Mouse (Mus musculus) right cerebral cortex, adult 18-20 months (tissue): ENCODE results near the gene 4930579G24Rik.

ENCODE experiments used
- DNase-seq: peaks from one replicate; pipeline ENCODE4 v3.0.0; 2022; ENCODE audit warnings: mixed read lengths

Gene 4930579G24Rik

GRCm38 (mm10) chr3:79628561-79629415, at the start of gene 4930579G24Rik:
Gene 4930579G24Rik (plus strand): TSS chr3:79629079.
- DNase-seq, result peak; percentile 99

- no peak for DNase-seq
Observed at GRCm38 (mm10) chr3:79579891-79580575, 48.8 kb upstream of the 4930579G24Rik start.

- DNase-seq, result peak; percentile 92
Observed at GRCm38 (mm10) chr3:79586804-79587203, 42.1 kb upstream of the 4930579G24Rik start.

GRCm38 (mm10) chr3:79589671-79590070, 39.2 kb upstream of the 4930579G24Rik start:
- DNase-seq, result no peak

- peak; percentile 81 for DNase-seq
Observed at GRCm38 (mm10) chr3:79590863-79591792, 37.8 kb upstream of the 4930579G24Rik start, which contains the start of gene Ppid. Gene Ppid (plus strand): TSS chr3:79591342.

GRCm38 (mm10) chr3:79591793-79592471, 36.9 kb upstream of the 4930579G24Rik start:
- DNase-seq, result no peak

- no peak for DNase-seq
Observed at GRCm38 (mm10) chr3:79595468-79595867, 33.4 kb upstream of the 4930579G24Rik start.

- DNase-seq, result no peak
Observed at GRCm38 (mm10) chr3:79609886-79610285, 19.0 kb upstream of the 4930579G24Rik start.

GRCm38 (mm10) chr3:79627484-79628181, 1.2 kb upstream of the 4930579G24Rik start:
- no peak for DNase-seq

GRCm38 (mm10) chr3:79628182-79628560, 708 bp upstream of the 4930579G24Rik start:
- no peak for DNase-seq

GRCm38 (mm10) chr3:79629416-79629730, 494 bp downstream of the 4930579G24Rik start, which contains the start of gene Etfdh:
Gene Etfdh (minus strand): TSS chr3:79629500.
- DNase-seq, result peak; percentile 47

GRCm38 (mm10) chr3:79652129-79652528, 23.2 kb downstream of the 4930579G24Rik start:
- DNase-seq, result no peak

- no peak for DNase-seq
Observed at GRCm38 (mm10) chr3:79656682-79657081, 27.8 kb downstream of the 4930579G24Rik start.

GRCm38 (mm10) chr3:79664787-79665408, 36.0 kb downstream of the 4930579G24Rik start:
- peak; percentile 69 for DNase-seq

- DNase-seq, result no peak
Observed at GRCm38 (mm10) chr3:79670556-79670955, 41.7 kb downstream of the 4930579G24Rik start.

GRCm38 (mm10) chr3:79672188-79672587, 43.3 kb downstream of the 4930579G24Rik start:
- DNase-seq, result no peak

- DNase-seq, result peak; percentile 57
Observed at GRCm38 (mm10) chr3:79673082-79673481, 44.2 kb downstream of the 4930579G24Rik start.

GRCm38 (mm10) chr3:79674641-79675040, 45.8 kb downstream of the 4930579G24Rik start:
- no peak for DNase-seq

GRCm38 (mm10) chr3:79676411-79676810, 47.5 kb downstream of the 4930579G24Rik start:
- DNase-seq, result no peak
